Mouse (Mus musculus): ENCODE measurements at regions not wholly inside any gene's neighbourhood (a gene's known extent, or its start where the extent isn't known, plus 50 kb on each side); places are given as distances from the start of the nearest gene placed in this dataset.
A peak's percentile ranks its signal among the peaks of the same experiment; 100 is the strongest.

DNA sequence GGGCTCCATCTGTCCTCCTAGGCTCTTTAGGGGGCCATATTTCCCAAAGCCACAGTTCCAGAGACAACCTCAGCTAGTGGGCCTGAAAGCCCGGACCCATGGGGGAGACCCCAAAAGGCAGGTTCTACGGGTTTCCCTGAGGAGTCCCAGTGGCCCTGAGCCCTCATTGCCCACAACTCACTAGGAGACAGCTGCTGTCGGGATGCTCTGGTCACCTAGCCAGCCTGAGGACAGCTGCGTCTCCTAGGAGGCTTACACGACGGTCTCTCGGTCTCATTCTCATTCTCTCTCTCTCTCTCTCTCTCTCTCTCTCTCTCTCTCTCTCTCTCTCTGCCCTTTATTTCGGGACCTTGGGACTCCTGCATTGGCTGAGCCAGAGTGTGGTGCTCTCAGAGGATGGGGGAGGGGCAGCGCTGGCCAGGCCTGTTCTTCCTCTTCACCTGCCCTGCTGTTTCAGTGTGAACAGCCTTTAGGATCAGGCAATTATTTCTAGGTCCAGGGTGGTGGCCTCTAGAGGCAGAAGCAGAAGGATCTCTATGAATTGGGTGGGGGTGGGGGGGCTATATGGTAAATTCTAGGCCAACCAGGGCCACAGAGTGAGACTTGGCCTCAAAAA lies 66.1 kb upstream of the Gm11733 start:
- Histone ChIP-seq H3K27ac (ENCODE audit: insufficient read depth, low read length) (no peak overlapping the region), H3K9me3 (replicated peaks; ENCODE audit: control insufficient read depth, insufficient read depth, low read length, poor library complexity, severe bottlenecking) (no peaks in the 10 kb centered on the region), H3K36me3 (ENCODE audit: control insufficient read depth, insufficient read depth, low read length, poor library complexity, severe bottlenecking) (no peaks in the 10 kb centered on the region), H3K4me1 (ENCODE audit: control insufficient read depth, insufficient read depth, low read length) (peaks cover 8% of the 10 kb centered on the region), H3K9ac (ENCODE audit: low read depth, poor library complexity, severe bottlenecking) (no peak overlapping the region), H3K27me3 (ENCODE audit: control insufficient read depth, insufficient read depth, low read length, poor library complexity, severe bottlenecking) (no peaks in the 10 kb centered on the region), H3K4me3 (ENCODE audit: low read depth, low read length) (no peak overlapping the region)
- no peak for TF ChIP-seq POLR2A (IDR thresholded peaks at IDR 0.05; ENCODE audit: insufficient read depth, low read length)
- TF ChIP-seq CTCF (IDR thresholded peaks at IDR 0.05; ENCODE audit: low read depth, low read length): no peak
- TF ChIP-seq EP300 (IDR thresholded peaks at IDR 0.05; ENCODE audit: insufficient read depth, low read depth, low read length): no peak

DNA sequence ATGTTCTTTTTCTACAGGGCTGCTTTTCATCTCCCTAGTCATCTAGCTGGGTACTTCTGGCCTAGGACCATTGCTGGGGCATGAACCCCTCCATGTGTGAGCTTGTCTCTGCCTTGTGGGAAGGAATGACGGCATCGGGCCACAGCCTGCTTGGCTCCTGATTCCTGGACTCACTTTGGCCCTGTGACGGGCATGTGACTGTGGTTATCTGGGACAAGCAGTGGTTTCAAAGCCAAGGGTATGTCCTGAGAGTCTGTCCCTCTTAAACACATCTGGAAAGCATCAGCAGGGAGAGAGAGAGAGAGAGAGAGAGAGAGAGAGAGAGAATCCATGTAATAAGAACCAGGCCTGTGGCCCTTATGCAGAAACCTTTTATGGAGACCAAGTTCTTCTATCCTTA lies 65.2 kb upstream of the Gm11733 start:
- Histone ChIP-seq H3K4me3 (ENCODE audit: low read depth, low read length) (no peak overlapping the region), H3K9me3 (replicated peaks; ENCODE audit: control insufficient read depth, insufficient read depth, low read length, poor library complexity, severe bottlenecking) (no peaks in the 10 kb centered on the region), H3K4me1 (ENCODE audit: control insufficient read depth, insufficient read depth, low read length) (peaks cover 4% of the 10 kb centered on the region), H3K9ac (ENCODE audit: low read depth, poor library complexity, severe bottlenecking) (no peak overlapping the region), H3K27me3 (ENCODE audit: control insufficient read depth, insufficient read depth, low read length, poor library complexity, severe bottlenecking) (no peaks in the 10 kb centered on the region), H3K27ac (ENCODE audit: insufficient read depth, low read length) (no peak overlapping the region), H3K36me3 (ENCODE audit: control insufficient read depth, insufficient read depth, low read length, poor library complexity, severe bottlenecking) (no peaks in the 10 kb centered on the region)
- TF ChIP-seq POLR2A (IDR thresholded peaks at IDR 0.05; ENCODE audit: insufficient read depth, low read length) (no peak), EP300 (IDR thresholded peaks at IDR 0.05; ENCODE audit: insufficient read depth, low read depth, low read length) (no peak), CTCF (IDR thresholded peaks at IDR 0.05; ENCODE audit: low read depth, low read length) (no peak)

DNA sequence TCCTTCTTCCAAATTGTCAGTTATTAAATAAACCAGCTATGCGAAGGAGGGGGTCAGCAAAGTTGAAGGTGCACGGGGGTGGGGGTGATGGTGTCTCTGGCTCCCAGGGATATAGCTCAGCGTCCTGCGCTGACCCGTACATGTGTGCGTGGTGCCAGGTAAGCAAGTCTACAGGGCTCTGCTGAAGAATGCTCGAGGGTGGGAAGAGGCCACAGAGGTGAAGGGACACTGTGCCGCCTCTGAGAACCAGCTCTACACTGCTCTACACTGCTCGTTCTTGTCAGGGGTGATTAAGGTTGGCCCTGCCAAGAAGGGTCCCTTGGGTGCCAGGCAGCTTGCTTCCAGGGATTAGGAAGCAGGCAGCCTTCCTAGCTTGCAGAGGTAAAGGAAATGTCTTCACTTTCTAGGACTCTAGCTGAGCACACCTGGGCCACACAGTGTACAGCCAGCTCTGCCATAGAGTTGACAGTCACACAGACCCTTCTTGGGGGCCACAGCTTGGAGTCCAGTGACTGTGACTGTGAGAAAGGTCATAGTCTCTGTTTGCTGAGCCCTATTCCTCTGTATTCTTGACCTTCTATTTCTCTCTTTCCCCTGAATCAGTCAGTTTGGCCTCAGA lies 64.7 kb upstream of the Gm11733 start:
- Histone ChIP-seq H3K4me1 (ENCODE audit: control insufficient read depth, insufficient read depth, low read length) (peaks cover 4% of the 10 kb centered on the region), H3K36me3 (ENCODE audit: control insufficient read depth, insufficient read depth, low read length, poor library complexity, severe bottlenecking) (no peaks in the 10 kb centered on the region), H3K9me3 (replicated peaks; ENCODE audit: control insufficient read depth, insufficient read depth, low read length, poor library complexity, severe bottlenecking) (no peaks in the 10 kb centered on the region), H3K4me3 (ENCODE audit: low read depth, low read length) (no peak overlapping the region), H3K27ac (ENCODE audit: insufficient read depth, low read length) (no peak overlapping the region), H3K9ac (ENCODE audit: low read depth, poor library complexity, severe bottlenecking) (no peak overlapping the region), H3K27me3 (ENCODE audit: control insufficient read depth, insufficient read depth, low read length, poor library complexity, severe bottlenecking) (no peaks in the 10 kb centered on the region)
- TF ChIP-seq CTCF (IDR thresholded peaks at IDR 0.05; ENCODE audit: low read depth, low read length) (no peak), POLR2A (IDR thresholded peaks at IDR 0.05; ENCODE audit: insufficient read depth, low read length) (no peak), EP300 (IDR thresholded peaks at IDR 0.05; ENCODE audit: insufficient read depth, low read depth, low read length) (no peak)

DNA sequence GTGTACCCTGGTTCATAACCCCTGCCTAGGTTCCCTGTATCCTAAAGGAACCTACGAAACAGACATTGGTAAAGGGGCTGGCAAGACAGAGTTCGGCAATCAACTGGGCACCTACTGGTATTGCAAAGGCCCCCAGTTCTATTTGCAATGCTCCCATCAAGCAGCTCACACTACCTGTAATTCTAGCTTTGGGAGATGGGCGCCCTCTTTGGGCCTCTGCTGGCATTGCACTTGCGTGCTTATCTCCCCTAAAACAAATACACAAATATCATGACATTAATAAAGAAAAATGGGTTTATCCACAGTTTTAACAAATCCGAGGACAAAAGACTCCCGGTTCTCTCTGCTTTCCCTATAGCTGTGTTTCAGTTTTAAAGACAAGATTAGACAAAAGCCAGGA lies 61.5 kb upstream of the Gm11733 start:
- TF ChIP-seq POLR2A (IDR thresholded peaks at IDR 0.05; ENCODE audit: insufficient read depth, low read length): no peak
- TF ChIP-seq CTCF (IDR thresholded peaks at IDR 0.05; ENCODE audit: low read depth, low read length): peak; percentile 54
- H3K27ac ChIP-seq (ENCODE audit: insufficient read depth, low read length): no peak overlapping the region
- no peaks in the 10 kb centered on the region for H3K9me3 ChIP-seq (replicated peaks; ENCODE audit: control insufficient read depth, insufficient read depth, low read length, poor library complexity, severe bottlenecking)
- H3K4me1 ChIP-seq (ENCODE audit: control insufficient read depth, insufficient read depth, low read length): peaks cover 3% of the 10 kb centered on the region
- H3K27me3 ChIP-seq (ENCODE audit: control insufficient read depth, insufficient read depth, low read length, poor library complexity, severe bottlenecking): no peaks in the 10 kb centered on the region
- H3K36me3 ChIP-seq (ENCODE audit: control insufficient read depth, insufficient read depth, low read length, poor library complexity, severe bottlenecking): no peaks in the 10 kb centered on the region
- no peak overlapping the region for H3K9ac ChIP-seq (ENCODE audit: low read depth, poor library complexity, severe bottlenecking)
- no peak overlapping the region for H3K4me3 ChIP-seq (ENCODE audit: low read depth, low read length)

DNA sequence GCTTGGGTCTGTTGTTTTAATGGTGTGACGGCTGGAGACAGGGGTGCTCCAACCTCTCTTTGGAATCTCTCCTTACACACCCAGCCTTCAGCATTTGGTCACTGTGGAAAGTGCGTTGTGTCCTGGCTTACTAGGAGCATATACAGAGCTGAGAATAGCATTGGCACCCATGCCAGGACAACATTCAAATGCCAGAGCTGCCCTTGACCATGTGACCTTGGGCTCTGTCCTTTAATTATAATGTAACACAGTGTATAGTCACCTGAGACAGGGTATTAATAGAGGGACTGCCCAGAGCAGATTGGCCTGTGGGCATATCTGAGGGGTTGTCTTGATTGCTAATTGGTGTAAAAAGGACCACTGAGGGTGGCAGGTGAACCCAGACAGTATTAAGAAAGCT lies 60.7 kb upstream of the Gm11733 start:
- Histone ChIP-seq H3K36me3 (ENCODE audit: control insufficient read depth, insufficient read depth, low read length, poor library complexity, severe bottlenecking) (no peaks in the 10 kb centered on the region), H3K4me3 (ENCODE audit: low read depth, low read length) (no peak overlapping the region), H3K9ac (ENCODE audit: low read depth, poor library complexity, severe bottlenecking) (no peak overlapping the region), H3K27me3 (ENCODE audit: control insufficient read depth, insufficient read depth, low read length, poor library complexity, severe bottlenecking) (no peaks in the 10 kb centered on the region), H3K9me3 (replicated peaks; ENCODE audit: control insufficient read depth, insufficient read depth, low read length, poor library complexity, severe bottlenecking) (no peaks in the 10 kb centered on the region), H3K4me1 (ENCODE audit: control insufficient read depth, insufficient read depth, low read length) (peaks cover 2% of the 10 kb centered on the region), H3K27ac (ENCODE audit: insufficient read depth, low read length) (no peak overlapping the region)
- TF ChIP-seq POLR2A (IDR thresholded peaks at IDR 0.05; ENCODE audit: insufficient read depth, low read length) (no peak), EP300 (IDR thresholded peaks at IDR 0.05; ENCODE audit: insufficient read depth, low read depth, low read length) (no peak), CTCF (IDR thresholded peaks at IDR 0.05; ENCODE audit: low read depth, low read length) (no peak)

DNA sequence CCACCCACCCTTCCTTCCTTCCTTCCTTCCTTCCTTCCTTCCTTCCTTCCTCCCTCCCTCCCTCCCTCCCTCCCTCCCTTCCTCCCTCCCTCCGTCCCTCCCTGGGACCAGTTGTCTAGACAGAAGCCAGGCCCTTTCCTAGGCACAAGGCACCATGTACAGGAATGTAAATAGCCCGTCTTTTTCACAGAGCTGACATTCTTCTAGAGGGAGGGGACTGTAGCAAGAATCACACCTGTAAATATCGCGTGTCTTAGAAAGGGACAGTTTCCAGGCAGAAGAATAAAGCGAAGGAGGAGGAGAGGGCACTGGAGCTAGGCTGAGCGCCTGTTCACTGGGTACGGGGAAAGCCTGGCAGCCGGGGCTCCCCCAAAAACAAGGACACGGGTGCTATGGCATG lies 58.7 kb upstream of the Gm11733 start:
- TF ChIP-seq POLR2A (IDR thresholded peaks at IDR 0.05; ENCODE audit: insufficient read depth, low read length) (no peak), CTCF (IDR thresholded peaks at IDR 0.05; ENCODE audit: low read depth, low read length) (no peak), EP300 (IDR thresholded peaks at IDR 0.05; ENCODE audit: insufficient read depth, low read depth, low read length) (no peak)
- Histone ChIP-seq H3K4me3 (ENCODE audit: low read depth, low read length) (peak overlapping the region; percentile 11; the same call in 1 of the 2 replicates), H3K4me1 (ENCODE audit: control insufficient read depth, insufficient read depth, low read length) (peaks cover 2% of the 10 kb centered on the region), H3K9ac (ENCODE audit: low read depth, poor library complexity, severe bottlenecking) (no peak overlapping the region), H3K27ac (ENCODE audit: insufficient read depth, low read length) (no peak overlapping the region), H3K27me3 (ENCODE audit: control insufficient read depth, insufficient read depth, low read length, poor library complexity, severe bottlenecking) (no peaks in the 10 kb centered on the region), H3K36me3 (ENCODE audit: control insufficient read depth, insufficient read depth, low read length, poor library complexity, severe bottlenecking) (no peaks in the 10 kb centered on the region), H3K9me3 (replicated peaks; ENCODE audit: control insufficient read depth, insufficient read depth, low read length, poor library complexity, severe bottlenecking) (no peaks in the 10 kb centered on the region)
